Mouse (Mus musculus) hindbrain, embryonic 16.5 days (tissue): ENCODE results near the gene Dock2. TPM values are rescaled to one million over a fixed set of nuclear protein-coding genes. Genes with fewer than 3 reads are reported as not detected.
A peak's percentile ranks its signal among the peaks of the same experiment; 100 is the strongest.

Experiments
- ATAC-seq: fragments of 200-750 bp; cut with Nextera tagmentation; 2 replicates; pipeline ENCODE4 v1.8.0; 2017; ENCODE audit warnings: moderate TSS enrichment, moderate library complexity
- H3K27ac ChIP-seq: fragments of 300-500 bp; sonication (generic); 2 replicates; pipeline ENCODE4 v1.5.1; 2014; ENCODE audit warnings: low read depth, mild to moderate bottlenecking, control low read depth, low read length, moderate library complexity
- H3K27me3 ChIP-seq: fragments of 300-500 bp; sonication (generic); replicated peaks from 2 replicates; pipeline ENCODE4 v1.6.1; 2014; ENCODE audit warnings: low read length; ENCODE audit not compliant: control insufficient read depth, insufficient read depth
- H3K36me3 ChIP-seq: fragments of 300-500 bp; sonication (generic); 2 replicates; pipeline ENCODE4 v1.6.1; 2014; ENCODE audit warnings: mild to moderate bottlenecking, low read length, moderate library complexity, mixed read lengths; ENCODE audit not compliant: control insufficient read depth, insufficient read depth
- H3K4me1 ChIP-seq: fragments of 300-500 bp; sonication (generic); 2 replicates; pipeline ENCODE4 v1.6.1; 2014; ENCODE audit warnings: low read depth, low read length; ENCODE audit not compliant: control insufficient read depth, insufficient read depth
- H3K4me2 ChIP-seq: fragments of 300-500 bp; sonication (generic); 2 replicates; pipeline ENCODE4 v1.6.1; 2014; ENCODE audit warnings: mild to moderate bottlenecking, low read length, control low read depth, moderate library complexity
- H3K4me3 ChIP-seq: fragments of 300-500 bp; sonication (generic); 2 replicates; pipeline ENCODE4 v1.5.1; 2014; ENCODE audit warnings: mild to moderate bottlenecking, low read length, control low read depth, moderate library complexity
- H3K9ac ChIP-seq: fragments of 300-500 bp; sonication (generic); 2 replicates; pipeline ENCODE4 v1.6.1; 2014; ENCODE audit warnings: low read depth, mild to moderate bottlenecking, control low read depth, low read length, moderate library complexity
- H3K9me3 ChIP-seq: fragments of 300-500 bp; sonication (generic); 2 replicates; pipeline ENCODE4 v1.6.1; 2014; ENCODE audit warnings: mild to moderate bottlenecking, low read length, moderate library complexity; ENCODE audit not compliant: control insufficient read depth
- WGBS: fragments of 180-500 bp; shearing (Covaris S2); extraction: QIAGEN DNeasy Blood & Tissue Kit; methylation state at CpG from one replicate; pipeline ENCODE4 v1.1.7; 2014; 5-methylcytosine and 5-hydroxymethylcytosine counted together
- polyA plus RNA-seq: library from polyadenylated mRNA; unstranded; fragments of >200 nt; fragmentation: Nextera tagmentation; extraction: Ambion mirVana; gene quantifications from 2 replicates; pipeline ENCODE4 v1.2.1, GENCODE M21; 2015

Dock2 gene
- polyA plus RNA-seq, 1 experiment from 2014 or later = 0.55 TPM

- Histone ChIP-seq H3K36me3 (no peaks in the 10 kb centered on the region), H3K27ac (no peak overlapping the region), H3K27me3 (no peaks in the 10 kb centered on the region), H3K9me3 (no peaks in the 10 kb centered on the region), H3K4me3 (no peak overlapping the region), H3K4me2 (no peak overlapping the region), H3K9ac (no peak overlapping the region), H3K4me1 (peaks cover 27% of the 10 kb centered on the region)
- ATAC-seq = peak; percentile 57
- 31% methylated on average over 5 of the region's 5 CpGs for WGBS
These were observed 439.4 kb downstream of the Dock2 start for GRCm38 (mm10) chr11:34344310-34344709.

GRCm38 (mm10) chr11:34343742-34344307 is 439.9 kb downstream of the Dock2 start:
- H3K4me1 ChIP-seq = peaks cover 22% of the 10 kb centered on the region
- no peak overlapping the region for H3K9ac ChIP-seq
- no peaks in the 10 kb centered on the region for H3K36me3 ChIP-seq
- no peaks in the 10 kb centered on the region for H3K27me3 ChIP-seq
- H3K9me3 ChIP-seq = no peaks in the 10 kb centered on the region
- ATAC-seq = no peak
- H3K4me3 ChIP-seq = no peak overlapping the region
- WGBS = 34% methylated on average over 4 of the region's 4 CpGs
- H3K27ac ChIP-seq = no peak overlapping the region
- no peak overlapping the region for H3K4me2 ChIP-seq

- WGBS = 73% methylated on average over 5 of the region's 5 CpGs
- no peaks in the 10 kb centered on the region for H3K9me3 ChIP-seq
- H3K9ac ChIP-seq = no peak overlapping the region
- H3K4me1 ChIP-seq = peaks cover 16% of the 10 kb centered on the region
- ATAC-seq = no peak
- no peak overlapping the region for H3K4me2 ChIP-seq
- H3K36me3 ChIP-seq = no peaks in the 10 kb centered on the region
- no peak overlapping the region for H3K4me3 ChIP-seq
- no peak overlapping the region for H3K27ac ChIP-seq
- no peaks in the 10 kb centered on the region for H3K27me3 ChIP-seq
These were observed 444.0 kb downstream of the Dock2 start for GRCm38 (mm10) chr11:34339693-34340092.

GRCm38 (mm10) chr11:34337907-34338306 is 445.8 kb downstream of the Dock2 start:
- ATAC-seq = no peak
- no peaks in the 10 kb centered on the region for H3K9me3 ChIP-seq
- WGBS = 76% methylated on average over 1 of the region's 1 CpGs
- no peak overlapping the region for H3K4me2 ChIP-seq
- no peaks in the 10 kb centered on the region for H3K27me3 ChIP-seq
- no peak overlapping the region for H3K27ac ChIP-seq
- peaks cover 4% of the 10 kb centered on the region; the same call in 1 of the 2 replicates for H3K4me1 ChIP-seq
- H3K9ac ChIP-seq = no peak overlapping the region
- H3K4me3 ChIP-seq = no peak overlapping the region
- H3K36me3 ChIP-seq = no peaks in the 10 kb centered on the region

GRCm38 (mm10) chr11:34332344-34333031 is 451.2 kb downstream of the Dock2 start:
- WGBS = 58% methylated on average over 7 of the region's 7 CpGs

GRCm38 (mm10) chr11:34323664-34324063 is 460.0 kb downstream of the Dock2 start:
- WGBS = 74% methylated on average over 8 of the region's 8 CpGs

More at GRCm38 (mm10) chr11:34332344-34333031, 451.2 kb downstream of the Dock2 start:
- Histone ChIP-seq H3K36me3 (no peaks in the 10 kb centered on the region), H3K9me3 (no peaks in the 10 kb centered on the region), H3K4me1 (no peaks in the 10 kb centered on the region), H3K27ac (no peak overlapping the region), H3K4me3 (no peak overlapping the region), H3K4me2 (no peak overlapping the region), H3K9ac (no peak overlapping the region), H3K27me3 (no peaks in the 10 kb centered on the region)
- no peak for ATAC-seq

GRCm38 (mm10) chr11:34319282-34319681 is 464.4 kb downstream of the Dock2 start:
- peaks cover 19% of the 10 kb centered on the region for H3K4me1 ChIP-seq
- no peaks in the 10 kb centered on the region for H3K27me3 ChIP-seq
- H3K36me3 ChIP-seq = no peaks in the 10 kb centered on the region
- no peak overlapping the region for H3K9ac ChIP-seq
- 87% methylated on average over 1 of the region's 1 CpGs for WGBS
- no peak overlapping the region for H3K4me2 ChIP-seq
- no peak overlapping the region for H3K4me3 ChIP-seq
- no peak for ATAC-seq
- no peaks in the 10 kb centered on the region for H3K9me3 ChIP-seq
- H3K27ac ChIP-seq = no peak overlapping the region

More at GRCm38 (mm10) chr11:34323664-34324063, 460.0 kb downstream of the Dock2 start:
- no peak overlapping the region for H3K4me3 ChIP-seq
- no peak overlapping the region for H3K9ac ChIP-seq
- no peak for ATAC-seq
- no peaks in the 10 kb centered on the region for H3K9me3 ChIP-seq
- peaks cover 2% of the 10 kb centered on the region; the same call in 1 of the 2 replicates for H3K4me1 ChIP-seq
- H3K4me2 ChIP-seq = no peak overlapping the region
- no peak overlapping the region for H3K27ac ChIP-seq
- no peaks in the 10 kb centered on the region for H3K36me3 ChIP-seq
- no peaks in the 10 kb centered on the region for H3K27me3 ChIP-seq

GRCm38 (mm10) chr11:34317001-34317400 is 466.7 kb downstream of the Dock2 start:
- no peak overlapping the region for H3K27ac ChIP-seq
- H3K9me3 ChIP-seq = no peaks in the 10 kb centered on the region
- peak overlapping the region; percentile 64 for H3K4me2 ChIP-seq
- H3K36me3 ChIP-seq = no peaks in the 10 kb centered on the region
- peak overlapping the region; percentile 28; the same call in 1 of the 2 replicates for H3K9ac ChIP-seq
- WGBS = 56% methylated on average over 8 of the region's 8 CpGs
- peaks cover 17% of the 10 kb centered on the region for H3K4me1 ChIP-seq
- H3K4me3 ChIP-seq = peak overlapping the region; percentile 48
- H3K27me3 ChIP-seq = no peaks in the 10 kb centered on the region
- ATAC-seq = peak; percentile 31

- Histone ChIP-seq H3K27ac (peak overlapping the region; percentile 51), H3K4me3 (peak overlapping the region; percentile 48), H3K4me1 (peaks cover 17% of the 10 kb centered on the region), H3K27me3 (no peaks in the 10 kb centered on the region), H3K9ac (peak overlapping the region; percentile 44), H3K9me3 (no peaks in the 10 kb centered on the region), H3K36me3 (no peaks in the 10 kb centered on the region), H3K4me2 (peak overlapping the region; percentile 64)
- 22% methylated on average over 10 of the region's 10 CpGs for WGBS
- ATAC-seq = 0 out of 2 replicates have a peak, but pooled peaks have one; percentile 14
These were observed 467.5 kb downstream of the Dock2 start for GRCm38 (mm10) chr11:34316176-34316575.
